Mouse (Mus musculus) liver, postnatal 0 days (tissue): ENCODE measurements around the gene Rap1gds1.

Experiments used
- CTCF ChIP-seq: sonication (generic); IDR thresholded peaks from 2 replicates; pipeline ENCODE4 v1.5.1; 2016; ENCODE audit warnings: antibody characterized with exemption, low read depth
- EP300 ChIP-seq: IDR thresholded peaks from 2 replicates; pipeline ENCODE4 v1.6.1; 2016; ENCODE audit warnings: antibody characterized with exemption, low read depth, mild to moderate bottlenecking

DNA sequence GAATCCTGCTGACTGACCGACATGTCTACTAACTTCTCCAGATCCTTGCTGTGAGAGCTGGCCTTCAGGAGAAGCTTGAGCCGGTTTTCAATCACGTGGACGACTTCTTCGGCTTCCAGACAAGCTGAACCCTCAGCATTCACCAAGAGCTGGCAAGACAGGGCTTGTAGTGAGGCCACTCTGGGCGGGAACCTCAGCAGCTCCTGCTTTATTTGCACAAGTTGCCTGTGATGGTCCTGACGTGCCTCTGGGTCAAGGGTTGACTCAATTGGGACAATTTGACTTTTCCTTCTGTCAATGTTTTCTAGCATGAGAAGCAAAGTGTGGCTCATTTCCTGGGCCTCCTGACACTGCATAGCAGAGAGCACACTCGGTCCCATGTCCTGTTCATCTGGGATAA, 138.2 kb downstream of the Rap1gds1 start:
- TF ChIP-seq CTCF (no peak), EP300 (no peak)
